Mouse (Mus musculus) C2C12 (cell line): ENCODE data around the gene Cavin1. TPM values are rescaled to one million over a fixed set of nuclear protein-coding genes. Genes with fewer than 3 reads are reported as not detected.

Source experiments
- H3K27me3 ChIP-seq: one replicate; pipeline ENCODE4 v1.6.1; 2011; ENCODE audit not compliant: control insufficient read depth, insufficient read depth, insufficient read length
- H3K36me3 ChIP-seq: one replicate; pipeline ENCODE4 v1.6.1; 2011; ENCODE audit not compliant: control insufficient read depth, insufficient read depth
- H3K4me3 ChIP-seq: one replicate; pipeline ENCODE4 v1.5.1; 2011; ENCODE audit warnings: mild to moderate bottlenecking, control low read depth; ENCODE audit not compliant: poor library complexity, insufficient read depth, severe bottlenecking
- H3K79me2 ChIP-seq: one replicate; pipeline ENCODE4 v1.6.1; 2011; ENCODE audit not compliant: control insufficient read depth, insufficient read depth
- H3K79me3 ChIP-seq: one replicate; pipeline ENCODE4 v1.6.1; 2011; ENCODE audit warnings: low read depth, control low read depth
- H3ac ChIP-seq: one replicate; pipeline ENCODE3; 2011; ENCODE audit warnings: low read depth; ENCODE audit not compliant: control insufficient read depth, insufficient read length
- CEBPB ChIP-seq: IDR thresholded peaks from one replicate; pipeline ENCODE4 v1.6.1; 2011; ENCODE audit warnings: low read depth, mild to moderate bottlenecking, control low read depth, moderate library complexity
- CTCF ChIP-seq: IDR thresholded peaks from one replicate; pipeline ENCODE4 v1.5.1; 2011; ENCODE audit not compliant: control insufficient read depth, insufficient read depth, insufficient read length
- FOSL1 ChIP-seq: IDR thresholded peaks from one replicate; pipeline ENCODE4 v1.8.0; 2011; ENCODE audit warnings: mild to moderate bottlenecking, low read length; ENCODE audit not compliant: poor library complexity, insufficient read depth, severe bottlenecking
- MAX ChIP-seq: IDR thresholded peaks from one replicate; pipeline ENCODE4 v1.6.1; 2011; ENCODE audit warnings: mild to moderate bottlenecking, control low read depth
- MYOD1 ChIP-seq: IDR thresholded peaks from one replicate; pipeline ENCODE4 v1.6.1; 2011; ENCODE audit warnings: low read depth; ENCODE audit not compliant: control insufficient read depth, insufficient read length
- MYOG ChIP-seq: IDR thresholded peaks from one replicate; pipeline ENCODE4 v1.6.1; 2011; ENCODE audit not compliant: control insufficient read depth, insufficient read length; ENCODE audit errors: extremely low read depth
- USF1 ChIP-seq: IDR thresholded peaks from one replicate; pipeline ENCODE4 v1.6.1; 2011; ENCODE audit warnings: low read depth, mild to moderate bottlenecking, control low read depth, moderate library complexity
- polyA plus RNA-seq: library from polyadenylated mRNA; unstranded; fragments of >200 nt; fragmentation: generic; extraction: Trizol; gene quantifications from one replicate; pipeline ENCODE4 v1.2.1, GENCODE M21; 2012; ENCODE audit warnings: missing spikeins

Gene Cavin1
- polyA plus RNA-seq, 1 experiment: 418 TPM

DNA sequence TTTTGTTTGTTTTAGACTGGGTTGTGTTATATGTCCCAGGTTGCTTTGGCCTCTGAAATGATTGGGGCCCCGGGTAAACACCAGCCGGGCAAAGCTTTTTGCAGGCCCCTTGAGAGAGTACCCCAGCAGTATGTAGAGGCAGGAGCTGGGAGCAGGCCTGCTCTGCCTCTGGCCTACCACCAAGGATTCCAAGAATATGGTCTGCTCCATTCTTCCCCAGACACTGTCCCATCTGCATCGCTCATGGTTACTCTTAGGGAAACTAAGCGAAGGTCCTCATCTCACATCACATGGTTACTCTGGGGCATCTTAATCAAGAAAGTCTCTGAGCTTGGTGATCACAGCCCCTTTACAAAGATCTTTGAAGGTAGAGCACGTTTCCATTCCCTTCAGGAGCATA lies 2.2 kb downstream of the Cavin1 start:
- no peaks in the 10 kb centered on the region for H3K27me3 ChIP-seq

DNA sequence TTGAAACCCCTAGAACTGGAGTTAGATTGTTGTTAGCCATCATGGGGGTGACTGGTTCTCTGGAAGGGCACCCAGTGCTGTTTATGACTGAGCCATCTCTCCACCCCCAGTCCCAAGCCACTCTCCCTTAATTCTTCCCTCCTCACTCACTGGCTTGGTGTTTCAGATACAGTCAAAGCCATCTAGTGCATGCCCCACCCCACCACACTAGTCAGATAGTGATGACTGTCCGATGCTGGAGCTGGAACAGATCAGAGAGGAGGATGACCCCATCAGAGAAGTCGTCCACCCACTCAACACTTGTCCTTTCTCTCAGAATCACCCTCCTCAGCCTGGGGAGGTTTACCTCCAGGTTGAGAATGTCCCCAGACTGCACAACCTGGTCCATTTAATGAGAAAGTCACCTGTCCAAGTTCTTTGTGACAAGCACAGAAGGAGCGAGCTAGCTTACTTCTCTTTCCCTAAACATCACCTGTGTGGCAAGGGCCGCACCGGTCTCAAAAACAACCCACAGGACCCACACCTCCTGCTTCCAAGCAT lies 2.7 kb downstream of the Cavin1 start:
- Histone ChIP-seq H3K79me2 (peaks cover 92% of the 10 kb centered on the region), H3ac (peak overlapping the region; percentile 64), H3K27me3 (no peaks in the 10 kb centered on the region), H3K36me3 (peaks cover 53% of the 10 kb centered on the region), H3K79me3 (peaks cover 72% of the 10 kb centered on the region), H3K4me3 (peak overlapping the region; percentile 96)
- TF ChIP-seq MAX (no peak), FOSL1 (no peak), MYOG (no peak), MYOD1 (no peak), CEBPB (no peak)

More for the DNA sequence above, 2.2 kb downstream of the Cavin1 start:
- Histone ChIP-seq H3K79me2 (peaks cover 86% of the 10 kb centered on the region), H3K36me3 (peaks cover 49% of the 10 kb centered on the region), H3K79me3 (peaks cover 67% of the 10 kb centered on the region), H3ac (peak overlapping the region; percentile 96), H3K4me3 (peak overlapping the region; percentile 96)
- TF ChIP-seq CTCF (no peak), CEBPB (no peak), FOSL1 (no peak), USF1 (no peak), MYOD1 (no peak), MYOG (no peak), MAX (no peak)

GRCm38 (mm10) chr11:100967376-100967775 lies 3.3 kb downstream of the Cavin1 start:
- H3K79me3 ChIP-seq: peaks cover 74% of the 10 kb centered on the region
- TF ChIP-seq MYOG (no peak), CEBPB (no peak), MYOD1 (no peak), USF1 (no peak), MAX (no peak), FOSL1 (no peak)
- H3K36me3 ChIP-seq: peaks cover 53% of the 10 kb centered on the region
- H3K27me3 ChIP-seq: no peaks in the 10 kb centered on the region
- peaks cover 98% of the 10 kb centered on the region for H3K79me2 ChIP-seq
- no peak overlapping the region for H3ac ChIP-seq
- H3K4me3 ChIP-seq: peak overlapping the region; percentile 96

DNA sequence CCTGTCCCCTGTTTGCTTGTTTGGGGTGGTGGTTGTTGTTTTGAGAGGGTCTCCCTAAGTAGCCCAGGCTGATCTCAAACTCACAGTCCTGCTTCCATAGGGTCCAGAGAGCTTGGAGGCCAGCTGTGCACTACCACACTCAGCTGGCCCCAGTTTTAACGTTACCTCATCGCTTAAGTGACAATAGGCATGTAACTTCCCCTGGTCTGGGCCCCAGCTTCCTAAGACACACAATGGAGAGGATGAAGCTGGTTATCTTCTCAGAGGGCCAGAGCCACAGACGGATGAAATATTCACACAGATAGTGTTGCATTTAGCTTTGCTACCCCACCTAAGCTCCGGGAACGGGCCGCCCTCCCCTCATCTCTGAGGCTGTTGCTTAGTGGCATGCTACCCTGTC lies 4.9 kb downstream of the Cavin1 start:
- H3K27me3 ChIP-seq: no peaks in the 10 kb centered on the region

DNA sequence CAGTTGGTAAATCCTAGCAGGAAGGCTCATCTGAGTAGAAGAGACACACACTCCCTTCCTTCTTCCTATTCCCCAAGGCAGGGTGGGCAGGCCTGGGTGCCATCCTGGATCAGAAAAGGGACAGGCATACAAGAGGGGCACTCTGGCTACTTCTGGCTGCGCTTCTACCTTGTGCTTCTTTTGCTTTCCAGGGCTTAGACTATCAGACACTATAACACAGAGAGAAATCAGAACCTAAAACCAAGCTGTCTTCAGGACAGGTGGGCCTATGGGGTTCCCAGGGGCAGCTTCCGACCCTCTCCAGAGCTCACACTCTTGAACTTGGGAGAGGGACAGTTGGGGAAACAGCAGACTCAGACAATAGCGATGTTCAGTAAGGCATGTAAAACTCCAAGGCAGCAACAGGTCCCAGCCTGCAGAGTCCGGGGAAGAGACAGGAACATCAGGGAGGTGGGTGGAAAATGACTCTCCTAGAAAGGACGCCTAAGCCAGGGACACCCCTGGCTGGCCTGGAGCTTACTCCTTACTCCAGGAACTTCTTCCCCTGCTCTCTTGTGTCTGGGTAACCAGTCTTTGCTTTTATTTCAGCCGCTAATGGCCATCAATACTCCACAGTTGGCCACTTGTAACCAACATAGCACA lies 5.7 kb downstream of the Cavin1 start:
- Histone ChIP-seq H3K27me3 (no peaks in the 10 kb centered on the region), H3K79me3 (peaks cover 90% of the 10 kb centered on the region), H3ac (peak overlapping the region; percentile 26), H3K79me2 (peaks cover 100% of the 10 kb centered on the region), H3K4me3 (no peak overlapping the region), H3K36me3 (peaks cover 69% of the 10 kb centered on the region)
- TF ChIP-seq MAX: no peak
- TF ChIP-seq CTCF: no peak
- TF ChIP-seq USF1: no peak
- TF ChIP-seq FOSL1: no peak
- no peak for TF ChIP-seq CEBPB
- TF ChIP-seq MYOG: no peak
- TF ChIP-seq MYOD1: no peak

More for the DNA sequence above, 4.9 kb downstream of the Cavin1 start:
- TF ChIP-seq CEBPB (no peak), USF1 (no peak), FOSL1 (no peak), MYOG (no peak), MYOD1 (no peak), MAX (no peak), CTCF (no peak)
- Histone ChIP-seq H3K4me3 (no peak overlapping the region), H3ac (no peak overlapping the region), H3K79me3 (peaks cover 86% of the 10 kb centered on the region), H3K79me2 (peaks cover 100% of the 10 kb centered on the region), H3K36me3 (peaks cover 62% of the 10 kb centered on the region)

GRCm38 (mm10) chr11:100964180-100964579 lies 6.5 kb downstream of the Cavin1 start:
- no peak for TF ChIP-seq USF1
- TF ChIP-seq MYOD1: no peak
- TF ChIP-seq MAX: no peak
- TF ChIP-seq MYOG: no peak
- no peak for TF ChIP-seq CTCF
- TF ChIP-seq FOSL1: no peak

More at GRCm38 (mm10) chr11:100964180-100964579, 6.5 kb downstream of the Cavin1 start:
- Histone ChIP-seq H3K79me2 (peaks cover 100% of the 10 kb centered on the region), H3ac (no peak overlapping the region), H3K27me3 (no peaks in the 10 kb centered on the region), H3K79me3 (peaks cover 89% of the 10 kb centered on the region), H3K4me3 (no peak overlapping the region), H3K36me3 (peaks cover 77% of the 10 kb centered on the region)
